Mouse (Mus musculus): ENCODE results near the gene Isca1. TPM values are rescaled to one million over a fixed set of nuclear protein-coding genes. Genes with fewer than 3 reads are reported as not detected.

Gene Isca1
- total RNA-seq, 4 experiments from 2014 or later: 215 to 235 (median 226) TPM

Other genes with a start within 250 kb of the Isca1 start
- 100 to 1,000 TPM; 109 to 172 (median 146) TPM for gene Agtpbp1, start 184.6 kb downstream of the Isca1 start, total RNA-seq (2022)
- 10 to 100 TPM; 77.4 to 98.8 (median 91.4) TPM for gene Naa35, start 184.6 kb downstream of the Isca1 start, total RNA-seq (2022)
- gene Golm1, start 94.0 kb downstream of the Isca1 start, total RNA-seq (2022): 10 to 100 TPM; 12.3 to 17.9 (median 14.4) TPM
- not detected for gene 4921517D22Rik, start 75.7 kb downstream of the Isca1 start, total RNA-seq (2022)
- not detected for gene Spata31d1a, start 59.5 kb downstream of the Isca1 start, total RNA-seq (2022)
- not detected for gene Spata31d1b, start 57.5 kb downstream of the Isca1 start, total RNA-seq (2022)
- not detected for gene Spata31d1d, start 38.1 kb downstream of the Isca1 start, total RNA-seq (2022)
- not detected for gene 1700014D04Rik, start 23.1 kb downstream of the Isca1 start, total RNA-seq (2022)
- not detected for gene Gm49354, start 12.4 kb upstream of the Isca1 start, total RNA-seq (2022)
- 10 to 100 TPM; 35.5 to 42.0 (median 39.5) TPM for gene Tut7, start 53.3 kb upstream of the Isca1 start, total RNA-seq (2022)

Measured in heart, adult 8-10 months (tissue).